25 mouse cellular contexts compared by ENCODE assay signal in the genomic region with DNA sequence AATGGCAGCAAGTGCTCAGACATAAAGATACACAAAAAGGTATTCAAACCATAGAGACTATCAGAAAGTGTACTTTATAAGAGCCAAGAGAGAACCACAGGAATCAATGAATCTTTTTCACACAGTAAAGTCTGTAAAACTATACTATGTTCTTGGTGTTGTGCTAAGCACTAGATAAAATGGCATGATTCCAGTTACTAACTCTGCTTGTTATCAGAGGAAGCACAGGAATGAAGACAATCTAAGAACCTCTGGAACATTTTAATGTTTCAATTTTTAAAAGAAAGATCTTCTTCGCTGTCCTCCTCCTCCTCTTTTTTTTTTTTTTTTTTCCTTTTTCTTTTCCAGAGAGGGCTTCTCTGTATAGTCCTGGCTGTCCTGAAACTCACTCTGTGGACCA.
"Had no signal": no experiment of that assay in that cellular context is flagged by ENCODE, and none has a peak within 500 bp of the region (broad histone marks: within the 10 kb centered on the region; RNA-seq: fewer than 3 reads in every experiment).

No protein-coding gene starts in this region.

- H3K27ac ChIP-seq: gastrocnemius, adult 2 months; heart, embryonic 10.5 days; hindbrain, embryonic 10.5 days; hindbrain, embryonic 13.5 days; hindbrain, embryonic 15.5 days; hindbrain, postnatal 0 days; kidney, embryonic 15.5 days; kidney, postnatal 0 days; limb, embryonic 13.5 days; limb, embryonic 15.5 days had no signal

- DNase-seq: gastrocnemius, adult 2 months; gastrocnemius, postnatal 10 days; gastrocnemius, postnatal 25 days; heart, adult 18-20 months; heart, postnatal 10 days; heart, postnatal 4 days; kidney, adult 11 months; kidney, adult 2 months; kidney, adult 9 months; kidney, postnatal 14 days; kidney, postnatal 36 days; layer of hippocampus, adult 9-11 months; layer of hippocampus, postnatal 36 days; left cerebral cortex, postnatal 4 days had no signal

- H3K9me3 ChIP-seq: heart, embryonic 10.5 days; heart, embryonic 12.5 days; hindbrain, embryonic 10.5 days; hindbrain, embryonic 13.5 days; hindbrain, embryonic 15.5 days; kidney, embryonic 15.5 days; limb, embryonic 13.5 days; limb, embryonic 15.5 days had no signal

- H3K9ac ChIP-seq: heart, embryonic 12.5 days; hindbrain, embryonic 13.5 days; hindbrain, embryonic 15.5 days; kidney, embryonic 15.5 days; limb, embryonic 13.5 days; limb, embryonic 15.5 days had no signal

- H3K4me3 ChIP-seq: gastrocnemius, adult 2 months; heart, embryonic 10.5 days; heart, embryonic 12.5 days; hindbrain, embryonic 10.5 days; hindbrain, embryonic 13.5 days; hindbrain, embryonic 15.5 days; kidney, embryonic 15.5 days; limb, embryonic 13.5 days; limb, embryonic 15.5 days had no signal

- H3K4me2 ChIP-seq: heart, embryonic 12.5 days; hindbrain, embryonic 13.5 days; hindbrain, embryonic 15.5 days; kidney, embryonic 15.5 days; limb, embryonic 13.5 days; limb, embryonic 15.5 days had no signal

- ATAC-seq: hindbrain, postnatal 0 days; intestine, embryonic 16.5 days had no signal

- H3K27me3 ChIP-seq: heart, embryonic 12.5 days; hindbrain, embryonic 13.5 days; hindbrain, embryonic 15.5 days; kidney, embryonic 15.5 days; limb, embryonic 13.5 days; limb, embryonic 15.5 days had no signal
